Mouse (Mus musculus) heart, embryonic 12.5 days (tissue): Measurements from ENCODE around the gene Gipc2. TPM values are rescaled to one million over a fixed set of nuclear protein-coding genes. Genes with fewer than 3 reads are reported as not detected.

ENCODE experiments used
- ATAC-seq: fragments of 200-750 bp; cut with Nextera tagmentation; 2 replicates; pipeline ENCODE4 v1.8.0; 2017; ENCODE audit warnings: moderate TSS enrichment, moderate library complexity; ENCODE audit not compliant: insufficient number of reproducible peaks, low FRiP score
- H3K27ac ChIP-seq: fragments of 300-500 bp; sonication (generic); 2 replicates; pipeline ENCODE4 v1.5.1; 2016; ENCODE audit warnings: mild to moderate bottlenecking, moderate library complexity; ENCODE audit not compliant: poor library complexity, severe bottlenecking
- H3K27me3 ChIP-seq: fragments of 300-500 bp; sonication (generic); replicated peaks from 2 replicates; pipeline ENCODE4 v1.6.1; 2016; ENCODE audit warnings: mild to moderate bottlenecking, moderate library complexity
- H3K36me3 ChIP-seq: fragments of 300-500 bp; sonication (generic); 2 replicates; pipeline ENCODE4 v1.6.1; 2016; ENCODE audit warnings: mild to moderate bottlenecking, moderate library complexity
- H3K4me1 ChIP-seq: fragments of 300-500 bp; sonication (generic); replicated peaks from 2 replicates; pipeline ENCODE4 v1.6.1; 2016; ENCODE audit warnings: mild to moderate bottlenecking
- H3K4me2 ChIP-seq: fragments of 300-500 bp; sonication (generic); 2 replicates; pipeline ENCODE4 v1.6.1; 2016; ENCODE audit warnings: mild to moderate bottlenecking, moderate library complexity
- H3K4me3 ChIP-seq: fragments of 300-500 bp; sonication (generic); 2 replicates; pipeline ENCODE4 v1.5.1; 2016; ENCODE audit warnings: mild to moderate bottlenecking
- H3K9ac ChIP-seq: fragments of 300-500 bp; sonication (generic); 2 replicates; pipeline ENCODE4 v1.6.1; 2016; ENCODE audit warnings: mild to moderate bottlenecking, moderate library complexity
- H3K9me3 ChIP-seq: fragments of 300-500 bp; sonication (generic); replicated peaks from 2 replicates; pipeline ENCODE4 v1.6.1; 2016; ENCODE audit warnings: mild to moderate bottlenecking, moderate library complexity
- WGBS: fragments of 180-500 bp; shearing (Covaris S2); methylation state at CpG from one replicate; pipeline ENCODE4 v1.1.7; 2016; 5-methylcytosine and 5-hydroxymethylcytosine counted together
- polyA plus RNA-seq: library from polyadenylated mRNA; unstranded; fragments of >200 nt; fragmentation: Nextera tagmentation; extraction: Ambion mirVana; gene quantifications from 2 replicates; pipeline ENCODE4 v1.2.1, GENCODE M21; 2016

Gipc2 gene
- polyA plus RNA-seq, 1 experiment from 2014 or later, result 4.5 TPM

- H3K27me3 ChIP-seq, result no peaks in the 10 kb centered on the region
- peak overlapping the region; percentile 67 for H3K27ac ChIP-seq
- 12% methylated on average over 10 of the region's 10 CpGs for WGBS
- H3K4me3 ChIP-seq, result no peak overlapping the region
- H3K9ac ChIP-seq, result no peak overlapping the region
- peak; percentile 94 for ATAC-seq
- H3K4me1 ChIP-seq, result peaks cover 47% of the 10 kb centered on the region
- H3K4me2 ChIP-seq, result peak overlapping the region; percentile 48
- no peaks in the 10 kb centered on the region for H3K36me3 ChIP-seq
- no peaks in the 10 kb centered on the region for H3K9me3 ChIP-seq
Observed at GRCm38 (mm10) chr3:152114786-152115185, 51.2 kb downstream of the Gipc2 start.

DNA sequence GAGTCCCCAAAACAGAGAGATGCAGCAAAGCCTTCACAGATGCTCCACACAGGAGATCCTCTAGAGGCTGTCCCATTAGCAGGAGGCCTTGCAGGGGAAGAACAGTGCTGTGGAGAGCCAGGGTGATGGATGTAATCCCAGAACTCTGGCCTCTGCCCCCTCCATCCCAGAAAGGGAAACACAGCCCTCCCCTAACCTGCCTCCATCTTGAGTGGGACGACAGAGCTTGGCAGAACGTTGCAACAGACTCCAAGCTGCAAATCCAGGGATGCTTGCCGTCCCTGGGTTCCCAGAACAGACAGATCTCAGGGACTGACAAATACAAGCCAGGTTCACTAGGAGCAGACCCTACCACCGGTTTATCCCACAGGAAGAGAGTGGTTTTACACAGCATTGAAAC, 51.8 kb downstream of the Gipc2 start:
- Histone ChIP-seq H3K36me3 (no peaks in the 10 kb centered on the region), H3K4me1 (peaks cover 42% of the 10 kb centered on the region), H3K27me3 (no peaks in the 10 kb centered on the region), H3K4me3 (no peak overlapping the region), H3K27ac (peak overlapping the region; percentile 67), H3K9ac (no peak overlapping the region), H3K4me2 (peak overlapping the region; percentile 48; the same call in 1 of the 2 replicates), H3K9me3 (no peaks in the 10 kb centered on the region)
- no peak for ATAC-seq
- WGBS, result 57% methylated on average over 4 of the region's 4 CpGs

DNA sequence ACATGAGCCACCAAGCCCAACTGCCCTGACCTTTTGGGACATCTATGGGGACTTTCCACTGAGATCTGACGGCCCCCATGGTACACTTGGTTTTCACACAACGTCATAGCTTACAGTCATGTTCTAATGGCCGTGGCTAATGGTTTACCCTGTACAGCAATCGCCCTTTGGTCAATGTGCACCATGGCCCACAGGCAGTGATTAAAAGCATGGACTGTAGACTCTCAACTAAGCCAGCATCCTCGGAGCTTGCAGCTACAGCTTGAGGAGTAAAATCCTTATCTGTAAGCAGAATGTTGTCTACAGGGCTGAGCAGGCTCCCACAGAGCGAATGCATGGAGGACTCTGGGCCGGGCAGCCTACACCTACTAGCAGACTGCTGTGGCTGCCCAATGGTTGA, 52.5 kb downstream of the Gipc2 start:
- Histone ChIP-seq H3K9me3 (no peaks in the 10 kb centered on the region), H3K4me2 (no peak overlapping the region), H3K36me3 (no peaks in the 10 kb centered on the region), H3K27me3 (no peaks in the 10 kb centered on the region), H3K4me3 (no peak overlapping the region), H3K4me1 (peaks cover 41% of the 10 kb centered on the region), H3K9ac (no peak overlapping the region), H3K27ac (no peak overlapping the region)
- 67% methylated on average over 7 of the region's 7 CpGs for WGBS
- ATAC-seq, result no peak

DNA sequence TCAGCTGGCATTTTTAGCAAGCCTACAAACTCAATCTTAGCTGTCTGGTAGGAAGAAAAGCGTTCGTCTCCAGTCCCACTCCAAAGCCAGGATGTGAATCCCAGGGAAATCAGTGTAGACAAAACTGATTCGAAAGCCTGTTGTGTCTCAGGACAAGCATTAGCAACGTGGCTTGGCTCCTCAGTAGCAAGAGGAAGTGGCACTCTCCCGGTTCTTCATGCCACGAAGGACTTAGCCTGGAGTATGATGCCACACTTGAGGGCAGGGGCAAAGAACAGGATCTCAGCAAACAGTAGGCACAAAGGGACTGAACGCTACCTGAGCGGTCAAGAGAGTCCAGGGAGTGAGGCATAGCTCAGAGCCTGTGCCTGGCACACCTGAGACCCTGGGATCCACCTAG, 53.4 kb downstream of the Gipc2 start:
- 86% methylated on average over 8 of the region's 8 CpGs for WGBS
- H3K27ac ChIP-seq, result no peak overlapping the region
- ATAC-seq, result no peak
- no peaks in the 10 kb centered on the region for H3K27me3 ChIP-seq
- peaks cover 44% of the 10 kb centered on the region for H3K4me1 ChIP-seq
- H3K9ac ChIP-seq, result no peak overlapping the region
- H3K9me3 ChIP-seq, result no peaks in the 10 kb centered on the region
- no peaks in the 10 kb centered on the region for H3K36me3 ChIP-seq
- no peak overlapping the region for H3K4me2 ChIP-seq
- H3K4me3 ChIP-seq, result no peak overlapping the region

DNA sequence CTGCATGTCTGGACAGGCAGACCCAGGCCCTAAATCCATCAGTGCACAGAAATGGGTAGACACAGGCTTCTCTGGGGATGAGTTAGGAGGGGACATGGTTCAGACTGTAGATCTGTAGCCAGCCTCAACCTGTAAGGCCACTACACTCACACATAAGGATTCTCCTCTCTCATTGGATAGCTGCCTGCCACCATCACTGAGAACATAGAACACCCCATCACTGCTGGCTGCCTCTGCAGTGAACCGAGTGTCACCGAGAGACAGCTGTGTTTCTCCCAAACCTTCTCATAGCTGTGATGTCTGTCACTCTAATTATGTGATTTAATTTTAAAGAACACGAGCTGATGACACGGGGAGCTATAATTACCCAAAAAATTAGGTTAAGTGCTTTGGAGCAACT, 54.5 kb downstream of the Gipc2 start:
- Histone ChIP-seq H3K4me2 (peak overlapping the region; percentile 33), H3K4me3 (no peak overlapping the region), H3K4me1 (peaks cover 49% of the 10 kb centered on the region), H3K36me3 (no peaks in the 10 kb centered on the region), H3K27me3 (no peaks in the 10 kb centered on the region), H3K27ac (no peak overlapping the region), H3K9ac (no peak overlapping the region), H3K9me3 (no peaks in the 10 kb centered on the region)
- 73% methylated on average over 4 of the region's 4 CpGs for WGBS
- no peak for ATAC-seq

DNA sequence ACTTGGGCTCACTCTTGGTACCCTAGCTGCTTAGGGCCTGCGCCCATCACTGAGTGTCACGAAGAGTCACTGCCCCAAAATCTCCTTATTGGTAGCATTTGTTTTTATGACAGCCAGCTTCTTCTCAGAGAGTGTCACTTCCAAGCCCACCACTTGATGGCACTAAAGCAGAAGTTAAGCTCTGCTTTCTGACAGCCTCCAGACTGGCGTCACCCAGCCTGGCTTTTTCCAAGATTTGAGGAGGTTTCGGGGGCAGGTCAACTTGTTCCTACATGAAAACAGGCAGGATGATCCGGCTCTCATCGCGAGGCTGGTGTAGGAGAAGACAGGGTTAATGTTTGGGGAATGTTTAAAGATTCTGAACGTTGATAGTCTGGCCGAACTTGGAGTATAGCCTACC, 54.9 kb downstream of the Gipc2 start:
- H3K27ac ChIP-seq, result no peak overlapping the region
- H3K4me3 ChIP-seq, result no peak overlapping the region
- H3K9me3 ChIP-seq, result no peaks in the 10 kb centered on the region
- H3K27me3 ChIP-seq, result no peaks in the 10 kb centered on the region
- 0 out of 2 replicates have a peak overlapping the region, but pooled peaks have one; percentile 11 for H3K9ac ChIP-seq
- no peaks in the 10 kb centered on the region for H3K36me3 ChIP-seq
- H3K4me1 ChIP-seq, result peaks cover 53% of the 10 kb centered on the region
- ATAC-seq, result no peak
- peak overlapping the region; percentile 33 for H3K4me2 ChIP-seq
- WGBS, result 8% methylated on average over 9 of the region's 9 CpGs

GRCm38 (mm10) chr3:152109260-152109587, 56.8 kb downstream of the Gipc2 start:
- no peak overlapping the region for H3K4me3 ChIP-seq
- H3K27me3 ChIP-seq, result no peaks in the 10 kb centered on the region; the same call in 1 of the 2 replicates
- no peak for ATAC-seq
- no peak overlapping the region for H3K9ac ChIP-seq
- WGBS, result 45% methylated on average over 7 of the region's 7 CpGs
- H3K4me2 ChIP-seq, result no peak overlapping the region
- H3K36me3 ChIP-seq, result no peaks in the 10 kb centered on the region
- peaks cover 50% of the 10 kb centered on the region for H3K4me1 ChIP-seq
- no peak overlapping the region for H3K27ac ChIP-seq
- no peaks in the 10 kb centered on the region for H3K9me3 ChIP-seq

DNA sequence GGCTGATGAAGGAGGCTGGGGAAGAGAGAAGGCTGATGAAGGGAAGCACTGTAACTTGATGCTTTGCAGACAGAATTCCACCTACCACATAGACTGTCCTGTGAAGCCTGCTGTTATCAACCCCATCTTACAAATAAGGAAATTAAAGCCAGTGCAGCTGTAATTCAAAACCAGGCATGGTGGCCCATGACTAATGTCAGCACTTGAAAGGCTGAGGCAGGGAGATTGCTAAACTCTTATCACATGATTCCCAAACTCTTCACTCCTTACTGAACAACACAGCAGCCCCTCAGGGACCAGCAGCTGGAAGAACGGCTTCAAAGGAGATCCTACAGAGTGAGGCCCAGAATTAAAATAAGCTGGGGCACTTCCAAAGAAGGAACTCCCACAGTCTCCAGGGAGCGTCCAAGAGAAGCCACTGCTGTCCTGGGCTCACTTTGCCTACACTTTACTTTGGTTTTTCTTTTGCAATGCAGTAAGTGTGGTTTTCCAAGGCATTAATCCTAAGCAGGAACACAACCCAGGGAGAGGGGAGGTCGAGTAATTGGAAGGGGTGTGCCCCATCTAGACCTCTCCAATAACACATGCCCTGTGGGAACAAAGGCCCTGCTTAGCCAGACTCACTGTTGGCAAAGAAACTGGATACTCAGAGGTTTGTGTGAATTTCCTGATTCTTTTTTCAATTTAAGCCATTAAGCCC, 57.3 kb downstream of the Gipc2 start:
- no peaks in the 10 kb centered on the region for H3K36me3 ChIP-seq
- H3K27me3 ChIP-seq, result no peaks in the 10 kb centered on the region; the same call in 1 of the 2 replicates
- H3K4me3 ChIP-seq, result no peak overlapping the region
- no peak for ATAC-seq
- no peak overlapping the region for H3K9ac ChIP-seq
- no peaks in the 10 kb centered on the region for H3K9me3 ChIP-seq
- no peak overlapping the region for H3K4me2 ChIP-seq
- WGBS, result 26% methylated on average over 3 of the region's 3 CpGs
- H3K27ac ChIP-seq, result no peak overlapping the region
- H3K4me1 ChIP-seq, result peaks cover 45% of the 10 kb centered on the region

- 55% methylated on average over 5 of the region's 5 CpGs for WGBS
- Histone ChIP-seq H3K36me3 (no peaks in the 10 kb centered on the region), H3K4me3 (no peak overlapping the region), H3K9me3 (no peaks in the 10 kb centered on the region), H3K27ac (no peak overlapping the region), H3K4me2 (peak overlapping the region; percentile 77), H3K4me1 (peaks cover 41% of the 10 kb centered on the region), H3K27me3 (no peaks in the 10 kb centered on the region; the same call in 1 of the 2 replicates), H3K9ac (no peak overlapping the region)
- ATAC-seq, result no peak
Observed at GRCm38 (mm10) chr3:152108003-152108395, 58.0 kb downstream of the Gipc2 start.

DNA sequence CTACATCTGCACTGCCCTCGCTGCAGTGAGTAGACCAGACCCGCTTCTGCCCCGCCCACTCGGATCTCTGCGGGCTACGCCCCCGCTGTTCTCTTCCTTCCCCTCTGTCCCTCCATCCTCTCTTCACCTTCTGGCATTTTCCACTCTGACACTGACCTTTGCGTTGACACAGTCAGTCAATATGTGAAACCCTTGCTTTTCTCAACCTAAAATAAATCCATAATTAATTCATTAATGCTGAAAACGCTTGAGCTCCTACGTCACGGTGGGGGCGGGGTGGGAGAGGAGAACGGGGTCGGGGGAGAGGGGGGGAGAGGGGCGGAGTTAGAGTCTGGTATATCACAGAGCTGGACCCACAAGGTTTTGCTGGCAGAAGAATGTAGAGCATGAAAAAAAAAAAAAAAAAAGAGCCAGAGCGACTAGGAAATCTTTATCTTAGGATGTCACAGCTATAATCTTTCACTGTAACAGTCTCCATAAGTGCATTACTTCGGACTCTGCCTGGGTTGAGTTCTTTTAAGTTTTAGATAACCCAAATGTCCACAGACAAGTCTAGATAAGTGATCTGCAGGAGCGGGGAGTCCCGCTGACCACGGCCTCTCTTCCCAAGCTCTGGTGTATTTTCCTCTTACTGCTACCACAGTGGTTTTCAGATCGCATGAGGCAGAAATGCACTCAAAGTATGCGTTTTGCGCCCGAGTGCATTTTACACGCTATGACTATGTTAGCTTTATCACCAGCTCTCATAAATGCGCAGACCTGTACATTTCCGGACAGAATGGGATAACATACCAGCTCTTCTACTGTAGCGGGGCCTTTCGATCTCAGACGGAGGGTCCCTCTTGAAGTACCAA, 58.7 kb downstream of the Gipc2 start:
- 20% methylated on average over 30 of the region's 30 CpGs for WGBS

More for the DNA sequence above, 58.7 kb downstream of the Gipc2 start:
- Histone ChIP-seq H3K9ac (peak overlapping the region; percentile 59; the same call in 1 of the 2 replicates), H3K9me3 (no peaks in the 10 kb centered on the region), H3K4me3 (peak overlapping the region; percentile 37), H3K4me1 (peaks cover 41% of the 10 kb centered on the region), H3K4me2 (peak overlapping the region; percentile 77), H3K27ac (no peak overlapping the region), H3K27me3 (no peaks in the 10 kb centered on the region; the same call in 1 of the 2 replicates), H3K36me3 (no peaks in the 10 kb centered on the region)
- no peak for ATAC-seq
